Mouse (Mus musculus): ENCODE data around the gene Iars2. TPM values are rescaled to one million over a fixed set of nuclear protein-coding genes. Genes with fewer than 3 reads are reported as not detected.
A peak's percentile ranks its signal among the peaks of the same experiment; 100 is the strongest.

Iars2 gene
- polyA plus RNA-seq, 1 experiment from 2014 or later, result 31.3 TPM

DNA sequence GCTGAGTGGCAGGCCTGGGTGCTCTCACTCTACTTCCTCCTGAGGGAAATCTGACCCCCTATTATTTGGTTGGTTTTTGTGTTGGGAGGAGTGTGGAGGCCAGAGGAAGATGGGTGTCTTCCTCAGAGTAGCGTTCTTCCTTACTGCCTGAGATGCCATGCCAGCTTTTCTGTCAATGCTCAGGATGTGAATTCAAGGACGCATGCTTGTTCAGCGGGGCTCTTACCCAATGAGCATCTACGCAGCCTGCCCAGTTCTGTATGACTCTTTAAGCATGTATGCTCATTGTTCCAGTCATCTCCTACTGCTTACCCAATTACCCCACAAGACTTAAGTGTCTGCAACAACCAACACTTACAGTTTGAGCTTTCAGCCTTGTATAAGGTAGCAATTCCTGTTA lies 48.6 kb downstream of the Iars2 start:
- no peak for DNase-seq (ENCODE audit: low spot score)

DNA sequence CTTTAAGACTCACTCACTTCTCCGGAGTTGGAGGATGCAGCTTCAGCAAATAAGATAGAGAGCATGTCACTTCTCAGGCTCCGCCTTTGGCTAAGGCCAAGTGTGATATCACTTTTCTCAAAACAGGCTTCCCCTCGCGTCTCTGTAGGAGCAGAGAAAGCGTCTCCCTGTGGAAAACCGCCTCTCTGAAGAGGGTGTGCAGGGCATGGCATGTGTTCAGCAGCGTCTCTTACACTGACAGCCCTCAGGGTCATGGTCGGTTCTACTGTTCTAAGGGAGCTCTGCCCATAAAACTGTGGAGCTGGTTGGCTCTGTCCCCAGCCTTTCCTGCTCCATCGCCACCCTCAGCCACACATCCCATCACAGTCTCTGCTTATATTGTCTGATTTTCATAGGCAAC lies 49.9 kb downstream of the Iars2 start:
- DNase-seq (ENCODE audit: low spot score), result no peak

DNA sequence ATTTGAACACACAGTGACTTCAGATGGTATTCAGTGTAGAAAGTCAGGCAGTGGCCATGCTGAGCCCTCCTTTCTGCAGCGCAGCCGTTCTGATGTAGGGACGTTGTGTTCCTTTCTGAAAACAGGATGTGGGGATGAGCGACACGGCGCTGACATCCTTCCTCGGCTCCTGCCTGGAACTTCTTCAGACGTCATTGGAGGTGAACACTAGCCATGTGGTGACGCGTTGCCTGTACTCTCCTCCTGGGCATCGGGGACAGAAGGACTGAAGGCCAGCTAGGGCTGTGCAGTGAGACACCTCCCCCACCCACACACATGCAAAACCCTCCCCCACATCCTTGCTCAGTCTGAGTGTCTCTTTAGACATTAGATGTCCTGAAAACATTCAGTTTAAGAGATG lies 52.2 kb downstream of the Iars2 start:
- no peak for DNase-seq (ENCODE audit: low spot score)

DNA sequence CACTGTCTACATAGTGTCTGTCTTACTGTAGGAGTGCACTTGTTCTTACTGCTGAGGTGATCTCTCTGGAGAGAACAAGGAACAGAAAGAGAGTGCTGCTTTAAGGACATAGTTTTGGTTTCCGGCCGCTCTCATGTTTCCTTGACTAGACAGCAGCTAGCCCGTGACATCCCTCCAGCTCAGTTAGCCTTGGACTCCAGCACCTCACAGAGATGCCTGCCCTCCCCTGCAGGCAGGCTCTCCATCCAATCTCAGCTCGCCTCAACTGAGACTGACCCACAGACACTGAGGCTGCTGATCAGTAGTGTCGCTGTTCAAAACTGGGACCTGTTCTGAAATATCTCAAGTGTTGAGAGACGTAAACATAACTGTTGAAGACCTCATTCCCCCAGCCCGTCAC lies 53.2 kb downstream of the Iars2 start:
- no peak for DNase-seq (ENCODE audit: low spot score)

DNA sequence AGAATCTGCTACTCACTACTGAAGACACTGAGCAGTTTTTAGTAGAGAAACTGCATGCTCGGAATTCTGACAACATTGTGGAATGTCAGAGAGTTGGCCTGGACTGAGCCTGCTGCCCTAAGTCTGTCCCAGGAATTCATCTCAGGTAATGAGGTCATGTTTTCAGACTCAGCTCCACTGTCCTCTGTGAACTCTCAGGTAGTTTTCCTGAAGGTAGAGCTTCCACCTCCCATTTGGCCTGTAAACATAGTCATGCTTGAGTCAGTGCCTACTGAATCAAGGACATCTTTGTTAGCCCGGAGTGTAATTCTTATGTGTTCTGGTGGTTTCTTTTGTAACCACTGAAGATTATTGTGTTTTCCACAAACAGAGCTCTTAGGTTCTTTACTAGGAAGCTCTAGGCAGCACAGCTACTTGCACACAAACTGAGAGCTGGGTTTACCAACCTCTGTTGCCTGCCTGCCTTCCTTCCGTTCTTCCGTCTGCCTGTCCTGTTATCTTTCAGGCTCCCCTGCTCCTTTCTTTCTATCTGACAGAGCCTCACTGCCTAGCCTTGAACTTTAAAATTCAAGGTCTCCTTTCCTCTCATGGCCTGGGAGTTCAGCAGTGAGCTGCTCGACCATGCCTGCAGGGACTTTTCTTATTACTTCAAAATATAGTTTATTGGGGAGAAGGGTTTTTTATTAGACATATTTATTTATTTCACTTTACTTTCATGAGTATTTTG lies 54.2 kb downstream of the Iars2 start:
- DNase-seq (ENCODE audit: low spot score), result no peak

DNA sequence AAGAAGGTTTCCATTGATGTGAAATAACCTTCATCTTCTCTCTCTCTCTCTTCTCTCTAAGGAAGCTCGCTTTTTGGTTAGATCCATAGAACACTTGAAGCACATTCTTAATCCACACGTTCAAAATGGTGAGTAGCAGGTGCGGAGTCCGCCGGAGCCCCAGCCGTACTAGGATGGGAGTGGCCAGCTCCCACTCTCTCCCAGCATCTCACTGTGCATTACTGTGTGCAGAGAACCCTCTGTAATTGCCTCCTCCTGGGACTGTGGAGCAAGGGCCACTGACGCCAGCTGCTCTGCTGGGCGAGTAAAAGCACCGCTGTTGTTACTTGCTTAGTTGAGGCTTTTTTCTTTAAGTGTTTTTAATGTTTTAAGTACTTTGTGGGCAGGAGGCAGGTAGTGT lies 57.8 kb downstream of the Iars2 start:
- DNase-seq (ENCODE audit: low spot score), result no peak

DNA sequence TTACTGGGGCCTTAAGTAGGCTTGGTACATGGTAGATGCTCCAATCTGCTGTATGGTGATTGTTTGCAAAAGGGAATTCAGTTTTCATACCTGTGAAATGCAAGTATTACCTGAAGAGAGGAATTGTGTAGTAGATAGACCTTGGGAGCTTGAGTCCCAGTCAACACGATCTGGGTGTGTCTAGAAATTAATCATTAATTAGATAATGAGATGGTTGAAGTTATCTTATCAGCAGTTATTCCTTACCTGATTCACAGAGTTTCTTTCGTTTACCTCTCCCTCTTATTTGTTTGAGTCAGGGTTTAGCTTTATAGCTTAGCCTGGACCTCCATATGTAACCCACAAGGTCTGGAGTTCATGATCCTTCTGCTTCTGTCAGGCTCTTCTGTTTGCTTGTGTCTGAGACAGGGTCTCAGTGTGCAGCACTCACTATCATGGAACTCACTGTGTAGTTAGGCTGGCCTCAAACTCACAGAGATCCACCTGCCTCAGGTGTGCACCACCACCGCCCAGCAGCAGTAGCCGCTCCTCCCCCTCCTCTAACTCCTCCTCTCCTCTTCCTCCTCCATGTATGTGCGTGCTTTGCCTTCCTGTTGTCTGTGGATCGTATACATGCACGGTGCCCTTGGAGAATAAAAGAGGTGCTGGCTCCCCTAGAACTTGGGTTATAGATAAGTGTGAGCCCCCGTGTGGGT lies 58.6 kb downstream of the Iars2 start:
- no peak for DNase-seq (ENCODE audit: low spot score)

DNA sequence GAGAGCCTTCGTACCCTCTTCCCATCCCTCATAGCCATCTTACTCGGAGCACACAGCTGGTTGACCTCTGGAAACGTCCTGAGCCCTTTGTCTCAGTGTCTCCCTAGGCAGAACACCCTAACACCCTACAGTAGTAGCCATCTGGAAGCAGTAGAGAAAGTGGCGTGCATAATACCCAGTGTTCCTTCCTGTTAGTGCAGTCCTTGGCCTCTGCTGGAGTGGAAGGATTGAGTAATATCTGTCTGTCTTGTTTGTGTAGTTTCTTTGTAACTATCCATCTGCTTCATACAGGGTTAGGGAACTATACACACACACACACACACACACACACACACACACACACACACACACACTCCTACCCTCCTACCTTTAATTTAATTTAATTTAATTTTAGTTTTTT lies 60.5 kb downstream of the Iars2 start:
- no peak for DNase-seq (ENCODE audit: low spot score)

DNA sequence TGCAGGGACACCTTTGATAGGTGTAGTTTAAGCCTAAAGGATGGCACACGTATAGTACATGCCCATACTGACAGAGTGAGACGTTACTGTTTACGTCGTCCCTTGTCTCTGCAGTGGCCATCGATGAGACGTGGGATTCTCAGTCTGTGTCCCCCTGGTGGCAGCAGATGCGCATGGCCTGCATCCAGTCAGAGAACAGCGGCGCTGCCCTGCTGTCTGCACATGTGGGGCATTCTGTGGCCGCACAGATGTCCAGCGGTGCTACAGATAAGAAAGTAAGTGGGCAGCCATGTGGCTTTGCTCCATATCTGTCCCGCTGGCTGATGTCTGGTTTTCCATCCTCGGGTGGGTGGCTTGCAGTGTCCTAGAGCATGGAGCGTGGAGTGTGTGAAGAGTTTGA lies 66.6 kb downstream of the Iars2 start:
- peak; percentile 11 for DNase-seq (ENCODE audit: low spot score)

DNA sequence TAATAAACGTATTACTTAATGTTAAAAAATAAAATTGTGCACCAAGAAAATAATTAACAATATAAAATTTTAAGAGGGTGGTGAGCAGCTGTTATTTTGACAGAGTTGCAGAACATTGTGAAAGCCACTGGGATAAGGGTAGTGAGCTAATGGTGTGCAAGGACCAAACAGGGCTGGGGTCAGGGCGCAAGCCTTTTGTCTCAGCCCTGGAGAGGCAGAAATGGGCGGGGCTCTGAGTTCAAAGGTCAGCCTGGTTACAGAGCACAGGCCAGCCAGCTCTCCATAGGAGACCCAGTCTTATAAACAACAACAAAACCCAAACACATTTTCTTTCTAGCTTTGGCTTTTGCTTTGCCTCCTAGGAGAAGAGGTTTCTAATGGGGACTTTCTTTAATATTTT lies 72.4 kb downstream of the Iars2 start:
- no peak for DNase-seq (ENCODE audit: low spot score)

DNA sequence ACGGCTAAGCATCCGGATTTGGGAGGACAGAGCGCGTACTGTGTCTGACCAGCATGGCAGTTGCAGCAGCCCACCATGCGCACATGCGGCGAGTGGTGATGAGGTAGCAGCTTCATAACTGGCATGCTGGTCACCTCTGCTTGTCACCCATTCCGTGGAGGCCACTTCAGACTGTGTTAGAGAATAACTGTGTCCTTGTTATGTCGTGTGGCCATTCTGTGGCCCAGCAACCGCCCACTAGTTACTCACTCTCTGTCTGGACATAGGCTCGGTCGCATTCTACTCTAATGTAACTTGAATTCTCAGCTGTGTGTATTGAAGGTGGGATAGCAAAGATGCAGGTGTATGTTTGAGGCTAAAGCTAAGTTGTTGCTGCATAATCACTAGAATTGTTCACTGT lies 73.9 kb downstream of the Iars2 start:
- no peak for DNase-seq (ENCODE audit: low spot score)

DNA sequence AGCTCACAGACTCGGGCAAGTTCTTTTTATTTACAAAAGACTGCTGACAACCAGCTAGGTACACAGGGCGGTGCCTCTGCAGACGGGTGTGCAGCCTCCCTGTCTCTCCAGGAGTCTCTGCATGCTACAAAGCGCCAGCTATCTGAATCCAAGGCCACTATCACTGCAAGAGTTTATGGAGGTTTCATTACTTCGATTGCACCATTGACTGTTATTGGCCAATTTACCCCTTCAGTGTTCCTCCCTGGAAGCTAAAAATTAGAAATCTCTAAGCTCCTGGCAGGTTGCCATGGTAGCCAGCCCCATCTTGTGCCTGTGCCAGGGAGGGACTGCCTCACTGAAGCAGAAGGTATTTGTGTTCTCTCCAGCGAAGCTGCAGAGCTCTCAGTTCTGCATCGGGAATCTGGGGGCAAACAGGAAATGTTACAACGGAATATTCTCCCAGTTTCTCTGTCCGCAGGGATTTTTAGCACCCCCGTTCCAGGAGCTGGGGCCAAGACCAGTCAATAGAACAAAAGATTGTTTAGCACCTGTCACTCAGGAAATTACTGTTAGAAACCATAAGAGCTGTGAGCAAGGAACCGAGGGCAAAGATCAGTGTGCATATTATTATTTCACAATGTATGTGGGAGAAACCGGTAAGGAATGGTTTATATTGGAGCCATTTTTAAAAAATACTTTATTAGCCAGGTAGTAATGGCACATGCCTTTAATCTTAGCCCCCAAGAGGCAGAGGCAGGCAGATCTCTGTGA lies 75.9 kb downstream of the Iars2 start:
- no peak for DNase-seq (ENCODE audit: low spot score)

DNA sequence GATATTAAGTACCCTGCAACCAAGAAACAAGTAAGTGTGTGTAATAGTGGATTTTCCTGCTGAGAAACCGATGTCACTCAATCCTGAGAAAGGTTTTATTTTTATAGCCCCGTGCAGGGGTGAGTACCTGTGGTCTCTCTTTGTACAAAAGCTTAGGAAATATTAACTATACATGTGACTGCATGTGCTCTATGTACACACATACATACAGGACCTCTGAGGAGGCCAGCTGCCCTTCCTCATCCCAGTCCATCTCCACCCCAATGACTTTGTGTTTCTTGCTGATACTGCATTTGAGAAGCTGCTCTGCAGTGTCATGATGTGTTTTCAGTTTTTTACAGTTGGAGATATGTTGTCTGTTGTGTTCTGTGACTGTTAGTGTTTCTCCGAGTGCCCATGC lies 76.8 kb downstream of the Iars2 start:
- DNase-seq (ENCODE audit: low spot score), result no peak

DNA sequence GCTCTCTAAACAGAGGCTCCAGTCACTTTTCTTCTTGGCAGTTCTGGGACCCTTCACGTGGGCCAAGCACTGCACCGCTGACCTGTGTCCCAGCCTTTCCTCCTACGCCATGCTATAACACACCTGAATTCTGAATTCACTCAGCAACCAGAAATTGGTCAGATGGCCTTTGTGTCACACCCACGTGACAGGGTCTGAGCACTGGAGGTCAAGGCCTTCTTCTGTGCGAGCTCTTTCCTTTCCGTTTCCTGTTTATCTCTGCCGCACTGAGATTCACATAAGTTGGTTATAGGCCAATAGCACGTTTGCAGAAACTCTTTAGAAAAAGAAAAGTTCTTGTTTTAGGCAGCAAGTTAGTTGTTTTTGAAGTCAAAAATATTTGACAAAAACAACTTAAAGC lies 80.5 kb downstream of the Iars2 start:
- no peak for DNase-seq (ENCODE audit: low spot score)

DNA sequence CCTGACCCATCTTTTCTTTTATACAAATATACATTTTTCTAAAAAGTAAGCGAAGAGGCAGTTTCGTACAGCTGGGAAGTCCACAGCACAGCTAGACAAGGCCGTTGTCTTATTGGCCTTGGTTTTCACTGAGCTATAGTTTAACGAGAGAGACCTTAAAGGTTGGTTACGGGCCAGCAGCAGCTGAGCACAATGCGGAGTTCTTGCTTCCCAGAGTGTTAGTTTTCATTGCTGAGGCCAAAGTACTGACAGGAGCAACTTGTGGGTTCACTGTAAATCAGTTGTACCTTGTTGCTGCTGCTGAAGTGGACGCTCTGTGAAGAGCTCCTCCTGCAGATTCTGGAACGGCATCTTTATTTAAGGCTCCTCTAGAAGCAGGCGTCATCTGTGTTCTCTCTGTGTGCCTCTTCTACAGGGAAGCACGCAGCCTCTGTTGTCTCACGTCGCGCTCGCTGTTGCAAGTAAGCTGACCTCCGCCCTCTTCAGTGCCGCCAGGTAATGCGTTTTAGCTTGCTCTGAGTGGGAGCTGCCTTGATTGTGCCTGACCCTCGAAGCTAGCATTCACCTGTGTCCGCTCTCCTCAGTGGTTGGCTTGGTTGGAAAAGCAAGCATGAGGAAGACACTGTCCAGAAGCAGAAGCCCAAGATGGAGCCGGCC lies 81.6 kb downstream of the Iars2 start:
- DNase-seq (ENCODE audit: low spot score), result no peak

DNA sequence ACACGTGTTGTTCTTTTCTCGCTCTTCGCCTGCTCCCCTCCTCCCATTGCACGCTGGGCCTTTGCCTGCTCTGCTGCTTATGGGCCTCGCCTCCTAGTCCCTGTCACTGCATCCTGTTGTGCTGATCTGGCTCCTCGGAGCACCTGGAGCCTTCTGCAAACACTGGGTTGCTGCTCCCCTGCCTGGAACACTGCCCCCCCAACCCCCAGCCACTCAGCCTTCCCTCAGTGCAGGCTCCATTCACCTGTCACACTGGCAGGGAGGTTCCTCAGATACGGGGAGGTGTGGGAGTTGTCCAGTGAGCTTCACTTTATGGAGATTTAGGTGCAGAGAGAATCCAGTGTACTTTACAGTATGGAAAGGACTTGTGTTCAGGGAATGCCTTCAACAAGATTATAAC lies 83.7 kb downstream of the Iars2 start:
- no peak for DNase-seq (ENCODE audit: low spot score)

DNA sequence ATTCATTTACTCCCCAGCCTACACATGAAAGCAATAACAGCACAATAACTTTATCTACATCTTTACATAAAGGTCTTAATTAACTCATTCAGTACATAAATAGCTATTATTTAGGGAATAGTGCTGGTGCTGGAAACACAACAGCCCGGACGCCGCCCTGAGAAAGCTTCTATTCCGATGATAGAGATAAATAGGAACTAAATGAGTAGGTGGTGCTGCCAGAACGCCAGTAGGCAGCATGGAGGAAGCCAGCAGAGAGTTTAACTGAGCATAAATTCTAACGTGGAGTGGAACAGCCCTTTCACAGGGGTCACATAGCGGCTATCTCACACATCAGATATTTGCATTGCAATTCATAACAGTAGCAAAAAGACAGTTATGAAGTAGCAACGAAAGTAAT lies 86.2 kb downstream of the Iars2 start:
- no peak for DNase-seq (ENCODE audit: low spot score)

DNA sequence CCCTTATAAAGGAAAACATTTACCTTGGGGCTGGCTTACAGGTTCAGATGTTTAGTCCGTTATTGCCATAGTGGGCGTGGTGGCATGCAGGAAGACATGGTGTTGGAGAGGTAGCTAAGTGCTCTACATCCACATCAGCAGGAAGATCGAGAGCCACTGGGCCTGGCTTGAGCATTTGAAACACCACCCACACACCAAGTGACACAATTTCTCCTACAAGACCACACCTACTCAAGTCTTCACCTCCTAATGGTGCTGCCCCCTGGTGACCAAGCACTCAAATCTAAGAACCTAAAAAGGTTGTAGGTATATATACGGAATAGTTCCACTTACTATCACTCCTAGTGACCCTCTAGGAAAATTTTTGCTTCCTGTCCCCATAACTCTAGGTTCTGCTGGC lies 92.7 kb downstream of the Iars2 start:
- DNase-seq (ENCODE audit: low spot score), result no peak

DNA sequence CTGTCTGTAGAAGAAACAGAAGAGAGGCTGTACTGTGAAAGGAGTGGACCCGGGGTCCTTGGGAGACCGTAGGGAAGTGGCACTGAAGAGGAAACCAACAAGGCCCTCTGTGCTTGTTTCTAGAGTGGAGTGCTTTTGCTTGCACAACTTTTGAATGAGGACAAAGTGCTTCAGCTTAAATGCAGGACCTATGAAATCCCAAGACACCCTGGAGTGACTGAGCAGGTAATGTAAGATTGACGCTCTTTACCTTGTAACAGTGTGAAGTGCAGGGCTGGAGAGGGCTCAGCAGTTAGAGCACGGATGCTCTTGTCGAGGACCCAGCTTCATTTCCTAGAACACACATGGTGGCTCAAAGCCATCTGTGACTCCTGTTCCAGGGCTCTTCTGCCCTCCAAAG lies 93.4 kb downstream of the Iars2 start:
- no peak for DNase-seq (ENCODE audit: low spot score)
